In genomic region chr17:5813863-5814640, GRCm38 (mm10) we compare ENCODE assay signal across 8 mouse cellular contexts. TPM values are rescaled to one million over a fixed set of nuclear protein-coding genes. Genes with fewer than 3 reads are reported as not detected.
DNase-seq lines count a peak whose midpoint lies in the region; ATAC-seq and TF ChIP-seq lines count a peak whose summit lies in the region.

No protein-coding gene starts in this region.

- TF ChIP-seq CTCF in liver, postnatal 0 days (IDR thresholded peaks at IDR 0.05; ENCODE audit: low read depth), result no peak

- H3K9me3 ChIP-seq in liver, postnatal 0 days (ENCODE audit: low read length), result no peaks in the 10 kb centered on the region
- no peaks in the 10 kb centered on the region for H3K9me3 ChIP-seq in limb, embryonic 10.5 days (replicated peaks)

- H3K36me3 ChIP-seq in liver, postnatal 0 days (replicated peaks; ENCODE audit: insufficient read depth, low read length), result no peaks in the 10 kb centered on the region
- H3K36me3 ChIP-seq in limb, embryonic 10.5 days, result no peaks in the 10 kb centered on the region

- no peak overlapping the region for H3K4me3 ChIP-seq in liver, postnatal 0 days (ENCODE audit: low read depth, low read length)
- no peak overlapping the region for H3K4me3 ChIP-seq in limb, embryonic 10.5 days

- H3K4me1 ChIP-seq in liver, postnatal 0 days (ENCODE audit: insufficient read depth), result 0 out of 2 replicates have a peak, but pooled peaks cover 3% of the 10 kb centered on the region
- peaks cover 17% of the 10 kb centered on the region for H3K4me1 ChIP-seq in limb, embryonic 10.5 days

- DNase-seq in liver, postnatal 0 days, result no peak
- DNase-seq in liver, result no peak
- peak; percentile 26 for DNase-seq in CD4-positive, CD25-positive, alpha-beta regulatory T cell, adult 2 months (ENCODE audit: low read depth, low spot score)
- DNase-seq in limb, embryonic 10.5 days (ENCODE audit: low spot score), result no peak
- no peak for DNase-seq in cerebellum, adult 9-11 months
- DNase-seq in layer of hippocampus, adult 11-12 months (ENCODE audit: low spot score), result no peak
- DNase-seq in frontal cortex, postnatal 25 days (ENCODE audit: low spot score in 2 of 2), result no peak

- 35% methylated on average over 8 of the region's 8 CpGs for WGBS in liver, postnatal 0 days (ENCODE audit: insufficient replicate concordance)
- WGBS in limb, embryonic 10.5 days, result 73% methylated on average over 8 of the region's 8 CpGs

- ATAC-seq in liver, postnatal 0 days, result peak; percentile 41
- peak; percentile 32 for ATAC-seq in activated CD4-positive, CD25-positive, alpha-beta regulatory T cell, adult 4 months

- H3K27ac ChIP-seq in liver, postnatal 0 days (ENCODE audit: low read depth), result no peak overlapping the region
- 0 out of 2 replicates have a peak overlapping the region, but pooled peaks have one; percentile 46 for H3K27ac ChIP-seq in limb, embryonic 10.5 days

- H3K4me2 ChIP-seq in liver, postnatal 0 days (ENCODE audit: low read depth, low read length), result no peak overlapping the region

- H3K9ac ChIP-seq in liver, postnatal 0 days (replicated peaks), result no peak overlapping the region

- TF ChIP-seq EP300 in liver, postnatal 0 days (IDR thresholded peaks at IDR 0.05; ENCODE audit: low read depth), result no peak

- H3K27me3 ChIP-seq in liver, postnatal 0 days (ENCODE audit: insufficient read depth, low read length), result no peaks in the 10 kb centered on the region
- H3K27me3 ChIP-seq in limb, embryonic 10.5 days (ENCODE audit: low read depth, poor library complexity, severe bottlenecking), result no peaks in the 10 kb centered on the region

RNA-seq across cellular contexts. Expression of gene Snx9, which starts 27.1 kb away (rescaled TPM):
- polyA plus RNA-seq in liver, postnatal 0 days (2015; fragmentation: Nextera tagmentation; extraction: Ambion mirVana), result 13.1 and 13.5 TPM in 2 replicates
- 1 to 10 TPM; 4.8 to 7.7 TPM for polyA plus RNA-seq in activated CD4-positive, CD25-positive, alpha-beta regulatory T cell, adult 4 months (2017; shearing (Covaris generic))
- 18.4 and 19.4 TPM in 2 replicates for polyA plus RNA-seq in limb, embryonic 10.5 days (2016; fragmentation: Nextera tagmentation; extraction: Ambion mirVana)
